Mouse (Mus musculus): ENCODE measurements around the gene Sult1c1. TPM values are rescaled to one million over a fixed set of nuclear protein-coding genes. Genes with fewer than 3 reads are reported as not detected.
"Not testable (repeated sequence)": the region's sequence is repeated elsewhere in the genome, so short reads cannot be mapped to it uniquely, and the experiment has no call there.

The Sult1c1 gene
- polyA plus RNA-seq (2014; fragmentation: Nextera tagmentation; extraction: Ambion mirVana), result not detected in 2 replicates

- Histone ChIP-seq H3K4me3 (ENCODE audit: low read depth, low read length) (no peak within 1 kb of the TSS), H3K4me1 (replicated peaks; ENCODE audit: control insufficient read depth, insufficient read depth, low read length) (no peaks in the 10 kb centered on the region), H3K36me3 (ENCODE audit: control insufficient read depth, insufficient read depth, low read length) (no peaks in the 10 kb centered on the region), H3K9me3 (ENCODE audit: control insufficient read depth, low read length) (no peaks in the 10 kb centered on the region), H3K27ac (ENCODE audit: low read depth, low read length) (no peak within 1 kb of the TSS), H3K4me2 (no peak within 1 kb of the TSS), H3K9ac (ENCODE audit: low read depth, low read length) (no peak within 1 kb of the TSS), H3K27me3 (replicated peaks; ENCODE audit: control insufficient read depth, insufficient read depth, low read length) (no peaks in the 10 kb centered on the region)
- ATAC-seq (replicated peaks; ENCODE audit: low FRiP score), result no peak
- DNase-seq (ENCODE audit: low spot score), result no peak
- 82% methylated on average over 6 of the region's 6 CpGs for WGBS
These were observed at the start of gene Sult1c1 for GRCm38 (mm10) chr17:53990574-53990973. Gene Sult1c1 (minus strand): TSS chr17:53990674.

- no peaks in the 10 kb centered on the region for H3K4me1 ChIP-seq (replicated peaks; ENCODE audit: control insufficient read depth, insufficient read depth, low read length)
- WGBS, result 6% methylated on average over 1 of the region's 1 CpGs
- H3K27ac ChIP-seq (ENCODE audit: low read depth, low read length), result no peak overlapping the region
- no peak overlapping the region for H3K4me2 ChIP-seq
- no peaks in the 10 kb centered on the region for H3K9me3 ChIP-seq (ENCODE audit: control insufficient read depth, low read length)
- H3K36me3 ChIP-seq (ENCODE audit: control insufficient read depth, insufficient read depth, low read length), result no peaks in the 10 kb centered on the region
- ATAC-seq (replicated peaks; ENCODE audit: low FRiP score) (no peak), DNase-seq (ENCODE audit: low spot score) (no peak)
- no peak overlapping the region for H3K4me3 ChIP-seq (ENCODE audit: low read depth, low read length)
- H3K9ac ChIP-seq (ENCODE audit: low read depth, low read length), result no peak overlapping the region
- no peaks in the 10 kb centered on the region for H3K27me3 ChIP-seq (replicated peaks; ENCODE audit: control insufficient read depth, insufficient read depth, low read length)
These were observed 23.7 kb upstream of the Sult1c1 start for GRCm38 (mm10) chr17:54014204-54014603.

GRCm38 (mm10) chr17:54011196-54011595, 20.7 kb upstream of the Sult1c1 start:
- Histone ChIP-seq H3K9ac (ENCODE audit: low read depth, low read length) (no peak overlapping the region), H3K4me3 (ENCODE audit: low read depth, low read length) (no peak overlapping the region)

GRCm38 (mm10) chr17:54010536-54010935, 20.1 kb upstream of the Sult1c1 start:
- not testable (repeated sequence) for H3K4me2 ChIP-seq; H3K36me3 ChIP-seq (ENCODE audit: control insufficient read depth, insufficient read depth, low read length); H3K27me3 ChIP-seq (replicated peaks; ENCODE audit: control insufficient read depth, insufficient read depth, low read length); H3K27ac ChIP-seq (ENCODE audit: low read depth, low read length); H3K4me1 ChIP-seq (replicated peaks; ENCODE audit: control insufficient read depth, insufficient read depth, low read length); H3K4me3 ChIP-seq (ENCODE audit: low read depth, low read length); H3K9ac ChIP-seq (ENCODE audit: low read depth, low read length); DNase-seq (ENCODE audit: low spot score); ATAC-seq (replicated peaks; ENCODE audit: low FRiP score); H3K9me3 ChIP-seq (ENCODE audit: control insufficient read depth, low read length)
- WGBS, result 68% methylated on average over 1 of the region's 1 CpGs

More at GRCm38 (mm10) chr17:54011196-54011595, 20.7 kb upstream of the Sult1c1 start:
- no peaks in the 10 kb centered on the region for H3K4me1 ChIP-seq (replicated peaks; ENCODE audit: control insufficient read depth, insufficient read depth, low read length)
- no peaks in the 10 kb centered on the region for H3K27me3 ChIP-seq (replicated peaks; ENCODE audit: control insufficient read depth, insufficient read depth, low read length)
- H3K9me3 ChIP-seq (ENCODE audit: control insufficient read depth, low read length), result no peaks in the 10 kb centered on the region
- no peak for ATAC-seq (replicated peaks; ENCODE audit: low FRiP score)
- H3K36me3 ChIP-seq (ENCODE audit: control insufficient read depth, insufficient read depth, low read length), result no peaks in the 10 kb centered on the region
- no peak overlapping the region for H3K27ac ChIP-seq (ENCODE audit: low read depth, low read length)
- no peak overlapping the region for H3K4me2 ChIP-seq
- DNase-seq (ENCODE audit: low spot score), result no peak

GRCm38 (mm10) chr17:54003522-54003921, 13.0 kb upstream of the Sult1c1 start:
- no peak for DNase-seq (ENCODE audit: low spot score)
- no peak overlapping the region for H3K4me2 ChIP-seq
- H3K36me3 ChIP-seq (ENCODE audit: control insufficient read depth, insufficient read depth, low read length), result no peaks in the 10 kb centered on the region
- WGBS, result 69% methylated on average over 4 of the region's 4 CpGs
- ATAC-seq (replicated peaks; ENCODE audit: low FRiP score), result no peak
- H3K4me3 ChIP-seq (ENCODE audit: low read depth, low read length), result no peak overlapping the region
- H3K9me3 ChIP-seq (ENCODE audit: control insufficient read depth, low read length), result no peaks in the 10 kb centered on the region
- no peak overlapping the region for H3K9ac ChIP-seq (ENCODE audit: low read depth, low read length)
- no peak overlapping the region for H3K27ac ChIP-seq (ENCODE audit: low read depth, low read length)
- no peaks in the 10 kb centered on the region for H3K4me1 ChIP-seq (replicated peaks; ENCODE audit: control insufficient read depth, insufficient read depth, low read length)
- H3K27me3 ChIP-seq (replicated peaks; ENCODE audit: control insufficient read depth, insufficient read depth, low read length), result no peaks in the 10 kb centered on the region

GRCm38 (mm10) chr17:53973606-53974005, 16.9 kb downstream of the Sult1c1 start:
- no peaks in the 10 kb centered on the region for H3K36me3 ChIP-seq (ENCODE audit: control insufficient read depth, insufficient read depth, low read length)
- H3K4me1 ChIP-seq (replicated peaks; ENCODE audit: control insufficient read depth, insufficient read depth, low read length), result no peaks in the 10 kb centered on the region
- H3K4me3 ChIP-seq (ENCODE audit: low read depth, low read length), result no peak overlapping the region
- DNase-seq (ENCODE audit: low spot score) (no peak), ATAC-seq (replicated peaks; ENCODE audit: low FRiP score) (no peak)
- H3K27me3 ChIP-seq (replicated peaks; ENCODE audit: control insufficient read depth, insufficient read depth, low read length), result no peaks in the 10 kb centered on the region
- H3K4me2 ChIP-seq, result no peak overlapping the region
- no peak overlapping the region for H3K9ac ChIP-seq (ENCODE audit: low read depth, low read length)
- WGBS, result 84% methylated on average over 4 of the region's 4 CpGs
- no peaks in the 10 kb centered on the region for H3K9me3 ChIP-seq (ENCODE audit: control insufficient read depth, low read length)
- no peak overlapping the region for H3K27ac ChIP-seq (ENCODE audit: low read depth, low read length)

GRCm38 (mm10) chr17:53941569-53942162, 48.8 kb downstream of the Sult1c1 start:
- Histone ChIP-seq H3K27me3 (replicated peaks; ENCODE audit: control insufficient read depth, insufficient read depth, low read length) (no peaks in the 10 kb centered on the region), H3K4me2 (no peak overlapping the region), H3K4me1 (replicated peaks; ENCODE audit: control insufficient read depth, insufficient read depth, low read length) (no peaks in the 10 kb centered on the region), H3K9ac (ENCODE audit: low read depth, low read length) (no peak overlapping the region), H3K9me3 (ENCODE audit: control insufficient read depth, low read length) (no peaks in the 10 kb centered on the region; the same call in 1 of the 2 replicates), H3K4me3 (ENCODE audit: low read depth, low read length) (no peak overlapping the region), H3K27ac (ENCODE audit: low read depth, low read length) (no peak overlapping the region), H3K36me3 (ENCODE audit: control insufficient read depth, insufficient read depth, low read length) (no peaks in the 10 kb centered on the region)
- ATAC-seq (replicated peaks; ENCODE audit: low FRiP score) (no peak), DNase-seq (ENCODE audit: low spot score) (no peak)
- WGBS, result 88% methylated on average over 19 of the region's 19 CpGs

- no peak for ATAC-seq (replicated peaks; ENCODE audit: low FRiP score)
- no peak for DNase-seq (ENCODE audit: low spot score)
- Histone ChIP-seq H3K27ac (ENCODE audit: low read depth, low read length) (no peak overlapping the region), H3K27me3 (replicated peaks; ENCODE audit: control insufficient read depth, insufficient read depth, low read length) (no peaks in the 10 kb centered on the region), H3K9ac (ENCODE audit: low read depth, low read length) (no peak overlapping the region), H3K9me3 (ENCODE audit: control insufficient read depth, low read length) (no peaks in the 10 kb centered on the region; the same call in 1 of the 2 replicates), H3K4me3 (ENCODE audit: low read depth, low read length) (no peak overlapping the region), H3K36me3 (ENCODE audit: control insufficient read depth, insufficient read depth, low read length) (no peaks in the 10 kb centered on the region), H3K4me2 (no peak overlapping the region), H3K4me1 (replicated peaks; ENCODE audit: control insufficient read depth, insufficient read depth, low read length) (no peaks in the 10 kb centered on the region)
- whole genome bisulfite sequencing, result 86% methylated on average over 8 of the region's 8 CpGs
These were observed 49.7 kb downstream of the Sult1c1 start for GRCm38 (mm10) chr17:53940726-53941125.

Data from liver, embryonic 11.5 days (tissue).